Mouse (Mus musculus) lung, postnatal 0 days (tissue): Measurements from ENCODE around the gene Atxn7l1. TPM values are rescaled to one million over a fixed set of nuclear protein-coding genes. Genes with fewer than 3 reads are reported as not detected.

ENCODE experiments used
- ATAC-seq: fragments of 200-750 bp; cut with Nextera tagmentation; 2 replicates; pipeline ENCODE4 v1.8.0; 2017; ENCODE audit warnings: moderate library complexity
- DNase-seq: peaks from one replicate; pipeline ENCODE4 v3.0.0-alpha.2; 2016; ENCODE audit warnings: low spot score
- H3K27ac ChIP-seq: fragments of 300-500 bp; sonication (generic); 2 replicates; pipeline ENCODE4 v1.5.1; 2014; ENCODE audit warnings: antibody characterized with exemption, mild to moderate bottlenecking, low read length, mixed read lengths
- H3K27me3 ChIP-seq: fragments of 300-500 bp; sonication (generic); replicated peaks from 2 replicates; pipeline ENCODE4 v1.6.1; 2014; ENCODE audit warnings: low read length, mixed read lengths; ENCODE audit not compliant: insufficient read depth
- H3K36me3 ChIP-seq: fragments of 300-500 bp; sonication (generic); 2 replicates; pipeline ENCODE4 v1.6.1; 2014; ENCODE audit warnings: low read length, mixed read lengths; ENCODE audit not compliant: insufficient read depth
- H3K4me1 ChIP-seq: fragments of 300-500 bp; sonication (generic); 2 replicates; pipeline ENCODE4 v1.6.1; 2014; ENCODE audit warnings: antibody characterized with exemption, low read depth, low read length, mixed read lengths; ENCODE audit not compliant: insufficient read depth
- H3K4me2 ChIP-seq: fragments of 300-500 bp; sonication (generic); replicated peaks from 2 replicates; pipeline ENCODE4 v1.6.1; 2014; ENCODE audit warnings: low read depth, mild to moderate bottlenecking, low read length, moderate library complexity, mixed read lengths
- H3K4me3 ChIP-seq: fragments of 300-500 bp; sonication (generic); 2 replicates; pipeline ENCODE4 v1.5.1; 2014; ENCODE audit warnings: low read depth, low read length
- H3K9ac ChIP-seq: fragments of 300-500 bp; sonication (generic); replicated peaks from 2 replicates; pipeline ENCODE4 v1.6.1; 2014; ENCODE audit warnings: low read depth, mild to moderate bottlenecking
- H3K9me3 ChIP-seq: fragments of 300-500 bp; sonication (generic); 2 replicates; pipeline ENCODE4 v1.6.1; 2016; ENCODE audit warnings: low read length, mixed read lengths
- CTCF ChIP-seq: IDR thresholded peaks from 2 replicates; pipeline ENCODE4 v1.5.1; 2016; ENCODE audit warnings: antibody characterized with exemption, mild to moderate bottlenecking
- EP300 ChIP-seq: IDR thresholded peaks from 2 replicates; pipeline ENCODE4 v1.6.1; 2016; ENCODE audit warnings: antibody characterized with exemption, mild to moderate bottlenecking, control low read depth
- WGBS: fragments of 180-500 bp; shearing (Covaris S2); extraction: QIAGEN DNeasy Blood & Tissue Kit; methylation state at CpG from one replicate; pipeline ENCODE4 v1.1.7; 2014; 5-methylcytosine and 5-hydroxymethylcytosine counted together
- polyA plus RNA-seq: library from polyadenylated mRNA; unstranded; fragments of >200 nt; fragmentation: Nextera tagmentation; extraction: Ambion mirVana; gene quantifications from 2 replicates; pipeline ENCODE4 v1.2.1, GENCODE M21; 2015

Gene Atxn7l1
- polyA plus RNA-seq, 1 experiment from 2014 or later: 10.2 TPM

- no peak overlapping the region; the same call in 1 of the 2 replicates for H3K9ac ChIP-seq
- ATAC-seq (peak; percentile 88), DNase-seq (peak; percentile 94)
- H3K9me3 ChIP-seq: no peaks in the 10 kb centered on the region
- peaks cover 15% of the 10 kb centered on the region; the same call in 1 of the 2 replicates for H3K4me1 ChIP-seq
- TF ChIP-seq EP300: peak; percentile 26; the same call in 1 of the 2 replicates
- TF ChIP-seq CTCF: peak; percentile 33
- H3K4me2 ChIP-seq: peak overlapping the region; percentile 61
- H3K36me3 ChIP-seq: no peaks in the 10 kb centered on the region
- H3K27me3 ChIP-seq: no peaks in the 10 kb centered on the region
- 17% methylated on average over 25 of the region's 25 CpGs for WGBS
- peak overlapping the region; percentile 68; the same call in 1 of the 2 replicates for H3K27ac ChIP-seq
- H3K4me3 ChIP-seq: peak overlapping the region; percentile 15; the same call in 1 of the 2 replicates
These were observed 28.4 kb downstream of the Atxn7l1 start for GRCm38 (mm10) chr12:33175621-33176554.

DNA sequence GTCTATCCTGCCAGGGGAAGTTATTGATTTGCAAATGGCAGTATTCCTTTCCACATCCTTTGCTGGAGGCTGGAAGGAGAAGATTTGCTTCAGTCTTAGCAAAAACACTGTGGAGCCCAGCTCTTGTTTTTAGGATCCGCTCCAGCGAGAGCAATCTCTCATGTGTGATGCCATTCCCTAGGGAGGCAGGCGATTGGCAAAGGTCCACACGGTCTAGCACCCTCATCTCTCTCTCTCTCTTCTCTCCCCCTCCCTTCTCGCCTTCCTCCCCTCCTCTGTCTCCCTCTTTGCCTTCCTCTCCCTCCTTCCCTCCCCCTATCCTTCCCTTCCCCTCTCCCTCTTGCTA is 29.0 kb downstream of the Atxn7l1 start:
- DNase-seq: peak; percentile 17
- Histone ChIP-seq H3K27ac (no peak overlapping the region), H3K4me2 (peak overlapping the region; percentile 61), H3K9ac (no peak overlapping the region; the same call in 1 of the 2 replicates), H3K4me1 (peaks cover 15% of the 10 kb centered on the region; the same call in 1 of the 2 replicates), H3K4me3 (peak overlapping the region; percentile 6; the same call in 1 of the 2 replicates), H3K9me3 (no peaks in the 10 kb centered on the region), H3K27me3 (no peaks in the 10 kb centered on the region), H3K36me3 (no peaks in the 10 kb centered on the region)
- ATAC-seq: no peak
- 47% methylated on average over 5 of the region's 5 CpGs for WGBS
- TF ChIP-seq EP300 (no peak), CTCF (no peak)

DNA sequence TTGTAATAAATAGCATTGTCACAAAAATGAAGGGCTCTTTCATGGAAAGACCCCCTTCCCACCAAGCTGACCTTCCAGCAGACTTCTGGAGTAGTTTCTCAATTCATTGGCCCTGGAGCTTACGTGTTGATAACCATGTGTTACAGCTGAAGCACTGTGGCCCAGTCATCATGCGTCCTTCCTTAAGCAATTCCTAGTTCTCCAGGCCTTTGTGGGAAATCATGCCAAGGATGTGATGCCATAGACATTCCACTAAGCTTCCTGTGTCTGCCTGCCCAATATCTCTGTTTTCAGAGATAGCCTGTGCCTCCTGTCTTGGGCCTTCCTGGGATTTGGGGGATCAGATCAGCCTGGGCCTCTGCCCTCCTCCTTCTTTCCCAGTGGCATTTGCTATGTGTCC is 32.9 kb downstream of the Atxn7l1 start:
- Histone ChIP-seq H3K4me1 (peaks cover 6% of the 10 kb centered on the region; the same call in 1 of the 2 replicates), H3K27me3 (no peaks in the 10 kb centered on the region), H3K4me2 (no peak overlapping the region), H3K27ac (no peak overlapping the region), H3K36me3 (no peaks in the 10 kb centered on the region), H3K9ac (no peak overlapping the region), H3K9me3 (no peaks in the 10 kb centered on the region), H3K4me3 (no peak overlapping the region)
- TF ChIP-seq EP300: no peak
- TF ChIP-seq CTCF: no peak
- peak; percentile 67 for DNase-seq
- 63% methylated on average over 2 of the region's 2 CpGs for WGBS
- ATAC-seq: no peak

DNA sequence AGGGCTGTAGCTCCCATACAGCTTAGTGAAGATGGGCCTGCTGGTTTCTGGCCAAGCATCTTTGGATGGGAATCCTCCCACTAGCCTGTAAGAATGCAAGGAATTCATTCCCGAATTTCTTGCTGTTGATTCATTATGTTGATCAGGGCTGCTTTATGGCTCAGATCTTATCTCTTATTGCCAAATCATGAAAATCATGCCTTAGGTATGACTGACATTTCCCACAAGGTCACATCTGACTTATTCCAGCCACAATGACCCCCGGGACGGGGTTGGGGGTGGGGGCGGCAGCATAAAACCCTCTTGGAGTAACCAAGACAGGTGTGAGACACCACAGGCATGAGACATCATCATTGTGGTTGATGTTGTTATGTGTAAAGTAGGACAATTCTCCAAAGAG is 34.4 kb downstream of the Atxn7l1 start:
- no peak overlapping the region for H3K4me2 ChIP-seq
- H3K4me1 ChIP-seq: no peaks in the 10 kb centered on the region; the same call in 1 of the 2 replicates
- no peaks in the 10 kb centered on the region for H3K36me3 ChIP-seq
- 85% methylated on average over 4 of the region's 4 CpGs for WGBS
- ATAC-seq (no peak), DNase-seq (no peak)
- no peak overlapping the region for H3K4me3 ChIP-seq
- H3K27ac ChIP-seq: no peak overlapping the region
- TF ChIP-seq CTCF: no peak
- TF ChIP-seq EP300: no peak
- H3K9ac ChIP-seq: no peak overlapping the region
- H3K9me3 ChIP-seq: no peaks in the 10 kb centered on the region
- H3K27me3 ChIP-seq: no peaks in the 10 kb centered on the region

DNA sequence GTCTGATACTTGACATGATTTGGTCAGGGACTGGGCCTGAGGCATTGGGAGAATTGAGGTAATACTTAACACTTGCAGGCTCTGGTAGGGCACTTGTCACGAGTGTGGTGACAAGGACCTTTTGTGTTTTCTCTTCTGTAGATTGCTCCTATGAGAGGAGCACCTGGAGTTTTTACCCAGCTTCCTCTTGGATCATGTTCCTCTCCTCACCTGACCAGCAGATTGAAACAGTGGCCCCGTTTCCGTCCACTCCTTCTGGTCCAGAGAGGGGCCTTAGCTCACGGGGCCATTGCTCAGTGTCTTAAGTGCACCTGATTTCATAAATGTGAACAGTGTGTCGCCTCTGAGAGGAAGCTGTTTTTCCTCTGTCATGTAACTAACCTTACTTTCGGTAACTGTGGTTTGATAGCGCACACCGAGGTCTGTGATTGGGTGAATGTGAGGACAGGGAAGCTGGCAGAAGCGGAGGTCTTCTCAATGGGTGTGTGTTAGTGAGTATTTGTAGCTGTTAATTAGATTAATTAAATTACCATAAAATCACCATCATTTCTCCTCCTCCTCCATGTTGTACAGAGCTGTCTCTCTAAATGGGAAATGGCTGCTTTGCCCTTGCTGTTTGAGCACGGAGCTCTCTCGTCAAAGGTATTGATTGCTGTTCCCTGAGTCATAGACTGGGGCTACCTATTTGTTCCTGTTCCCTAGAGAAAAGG is 35.1 kb downstream of the Atxn7l1 start:
- peak; percentile 69 for ATAC-seq
- Histone ChIP-seq H3K9ac (no peak overlapping the region), H3K9me3 (no peaks in the 10 kb centered on the region), H3K27ac (no peak overlapping the region), H3K4me2 (no peak overlapping the region), H3K4me1 (no peaks in the 10 kb centered on the region; the same call in 1 of the 2 replicates), H3K4me3 (no peak overlapping the region), H3K27me3 (no peaks in the 10 kb centered on the region), H3K36me3 (no peaks in the 10 kb centered on the region)
- peak; percentile 63 for DNase-seq
- TF ChIP-seq CTCF (no peak), EP300 (0 out of 2 replicates have a peak, but pooled peaks have one; percentile 29)
- 72% methylated on average over 11 of the region's 11 CpGs for WGBS

DNA sequence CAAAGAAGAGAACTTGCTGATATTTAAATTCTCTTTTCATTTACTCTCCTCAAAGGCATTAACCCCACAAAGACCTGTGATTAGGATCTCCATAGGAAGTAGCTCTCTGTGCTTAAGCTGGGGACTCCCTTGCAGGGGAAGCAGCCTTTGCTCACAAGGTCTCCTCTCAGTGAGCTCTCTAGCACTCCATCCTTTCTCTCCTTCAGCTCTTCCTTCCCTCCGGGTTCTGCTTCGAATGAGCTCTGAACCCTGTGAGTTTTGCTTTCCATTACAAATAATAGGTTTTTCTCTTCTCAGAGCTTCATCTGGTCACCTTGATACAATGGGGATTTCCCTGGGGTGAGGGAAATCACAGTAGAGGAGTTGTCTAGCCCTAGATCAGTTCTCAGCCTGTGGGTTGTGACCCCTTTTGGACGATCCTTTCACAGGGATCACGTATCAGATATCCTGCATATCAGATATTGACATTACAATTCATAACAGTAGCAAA is 35.7 kb downstream of the Atxn7l1 start:
- H3K27ac ChIP-seq: no peak overlapping the region
- H3K27me3 ChIP-seq: no peaks in the 10 kb centered on the region
- H3K9ac ChIP-seq: no peak overlapping the region
- ATAC-seq (no peak), DNase-seq (no peak)
- no peaks in the 10 kb centered on the region for H3K9me3 ChIP-seq
- H3K4me1 ChIP-seq: no peaks in the 10 kb centered on the region; the same call in 1 of the 2 replicates
- no peak overlapping the region for H3K4me2 ChIP-seq
- TF ChIP-seq CTCF (no peak), EP300 (no peak)
- 80% methylated on average over 4 of the region's 4 CpGs for WGBS
- no peak overlapping the region for H3K4me3 ChIP-seq
- H3K36me3 ChIP-seq: no peaks in the 10 kb centered on the region
